Mouse (Mus musculus) limb, embryonic 11.5 days (tissue): ENCODE measurements around the gene Cux2. TPM values are rescaled to one million over a fixed set of nuclear protein-coding genes. Genes with fewer than 3 reads are reported as not detected.

ENCODE experiments used
- ATAC-seq: fragments of 200-750 bp; cut with Nextera tagmentation; 2 replicates; pipeline ENCODE4 v1.8.0; 2017; ENCODE audit warnings: low read depth; ENCODE audit not compliant: insufficient number of reproducible peaks, low FRiP score, low TSS enrichment
- DNase-seq: peaks from one replicate; pipeline ENCODE4 v3.0.0-alpha.2; 2015; ENCODE audit warnings: low spot score
- H3K27ac ChIP-seq: fragments of 300-500 bp; sonication (generic); replicated peaks from 2 replicates; pipeline ENCODE4 v1.5.1; 2014; ENCODE audit warnings: low read depth, mild to moderate bottlenecking, low read length
- H3K27me3 ChIP-seq: fragments of 300-500 bp; sonication (generic); 2 replicates; pipeline ENCODE4 v1.6.1; 2014; ENCODE audit warnings: mild to moderate bottlenecking, low read length, mixed read lengths; ENCODE audit not compliant: control insufficient read depth, insufficient read depth
- H3K36me3 ChIP-seq: fragments of 300-500 bp; sonication (generic); 2 replicates; pipeline ENCODE4 v1.6.1; 2014; ENCODE audit warnings: mild to moderate bottlenecking, low read length, moderate library complexity, mixed read lengths; ENCODE audit not compliant: control insufficient read depth, insufficient read depth
- H3K4me1 ChIP-seq: fragments of 300-500 bp; sonication (generic); 2 replicates; pipeline ENCODE4 v1.6.1; 2014; ENCODE audit warnings: low read length, mixed read lengths; ENCODE audit not compliant: control insufficient read depth, insufficient read depth
- H3K4me2 ChIP-seq: fragments of 300-500 bp; sonication (generic); 2 replicates; pipeline ENCODE4 v1.6.1; 2014; ENCODE audit warnings: low read depth, mild to moderate bottlenecking, moderate library complexity; ENCODE audit not compliant: severe bottlenecking
- H3K4me3 ChIP-seq: fragments of 300-500 bp; sonication (generic); 2 replicates; pipeline ENCODE4 v1.5.1; 2014; ENCODE audit warnings: low read depth, low read length
- H3K9ac ChIP-seq: fragments of 300-500 bp; sonication (generic); 2 replicates; pipeline ENCODE4 v1.6.1; 2014; ENCODE audit warnings: mild to moderate bottlenecking, low read length
- H3K9me3 ChIP-seq: fragments of 300-500 bp; sonication (generic); 2 replicates; pipeline ENCODE4 v1.6.1; 2016; ENCODE audit warnings: low read length; ENCODE audit not compliant: control insufficient read depth
- whole genome bisulfite sequencing: fragments of 180-500 bp; shearing (Covaris S2); extraction: QIAGEN DNeasy Blood & Tissue Kit; methylation state at CpG from one replicate; pipeline ENCODE4 v1.1.7; 2014; 5-methylcytosine and 5-hydroxymethylcytosine counted together
- polyA plus RNA-seq: library from polyadenylated mRNA; unstranded; fragments of >200 nt; fragmentation: Nextera tagmentation; extraction: Ambion mirVana; gene quantifications from 2 replicates; pipeline ENCODE4 v1.2.1, GENCODE M21; 2014

The Cux2 gene
- polyA plus RNA-seq, 1 experiment from 2014 or later, result 3.7 TPM

DNA sequence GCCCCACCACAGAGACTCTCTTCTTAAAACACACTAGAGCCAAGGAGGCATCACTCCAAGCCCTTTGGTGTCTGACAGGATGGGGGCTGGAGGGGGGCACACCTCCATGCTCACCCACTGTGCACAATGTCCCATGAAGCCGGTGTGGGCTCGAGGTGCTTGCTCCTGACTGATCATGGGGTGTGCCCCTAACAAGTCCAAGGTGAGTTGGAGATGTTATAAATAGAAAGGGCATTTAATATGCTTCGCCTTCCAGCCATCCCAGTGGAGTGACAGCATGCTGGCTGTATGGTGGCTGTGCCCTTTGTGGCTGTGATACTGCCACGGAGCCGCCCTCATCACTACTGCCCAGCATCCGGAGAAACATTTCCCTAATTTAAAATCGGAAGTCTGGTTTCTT, 87.5 kb downstream of the Cux2 start:
- no peaks in the 10 kb centered on the region for H3K27me3 ChIP-seq
- 92% methylated on average over 7 of the region's 7 CpGs for WGBS
- H3K36me3 ChIP-seq, result no peaks in the 10 kb centered on the region
- no peak overlapping the region for H3K4me2 ChIP-seq
- H3K27ac ChIP-seq, result no peak overlapping the region
- ATAC-seq (no peak), DNase-seq (no peak)
- peaks cover 14% of the 10 kb centered on the region for H3K4me1 ChIP-seq
- no peaks in the 10 kb centered on the region for H3K9me3 ChIP-seq
- H3K9ac ChIP-seq, result no peak overlapping the region
- no peak overlapping the region for H3K4me3 ChIP-seq

DNA sequence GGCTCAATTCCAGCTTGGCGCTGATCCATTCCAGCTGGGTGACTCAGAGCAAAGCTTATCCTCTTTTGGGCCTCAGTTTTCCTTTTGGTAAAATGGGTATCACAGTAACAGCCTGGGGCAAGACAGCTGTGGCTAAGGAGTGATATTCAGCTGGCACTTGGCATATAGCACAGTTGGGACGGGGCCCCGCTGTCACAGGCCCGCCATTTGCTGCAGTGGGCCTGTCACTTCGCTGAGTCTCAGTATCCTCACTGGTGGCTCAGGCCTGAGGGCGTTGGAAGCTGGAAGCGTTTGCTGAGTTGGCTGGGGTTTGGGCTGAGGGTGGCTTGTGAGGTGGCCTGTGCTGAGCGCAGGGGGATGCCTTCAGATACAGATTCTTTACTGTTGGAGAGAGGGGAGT, 88.6 kb downstream of the Cux2 start:
- no peaks in the 10 kb centered on the region for H3K9me3 ChIP-seq
- peaks cover 5% of the 10 kb centered on the region for H3K4me1 ChIP-seq
- ATAC-seq (no peak), DNase-seq (no peak)
- H3K36me3 ChIP-seq, result no peaks in the 10 kb centered on the region
- no peaks in the 10 kb centered on the region for H3K27me3 ChIP-seq
- H3K27ac ChIP-seq, result no peak overlapping the region
- no peak overlapping the region for H3K4me2 ChIP-seq
- 81% methylated on average over 8 of the region's 8 CpGs for WGBS
- no peak overlapping the region for H3K9ac ChIP-seq
- H3K4me3 ChIP-seq, result no peak overlapping the region

DNA sequence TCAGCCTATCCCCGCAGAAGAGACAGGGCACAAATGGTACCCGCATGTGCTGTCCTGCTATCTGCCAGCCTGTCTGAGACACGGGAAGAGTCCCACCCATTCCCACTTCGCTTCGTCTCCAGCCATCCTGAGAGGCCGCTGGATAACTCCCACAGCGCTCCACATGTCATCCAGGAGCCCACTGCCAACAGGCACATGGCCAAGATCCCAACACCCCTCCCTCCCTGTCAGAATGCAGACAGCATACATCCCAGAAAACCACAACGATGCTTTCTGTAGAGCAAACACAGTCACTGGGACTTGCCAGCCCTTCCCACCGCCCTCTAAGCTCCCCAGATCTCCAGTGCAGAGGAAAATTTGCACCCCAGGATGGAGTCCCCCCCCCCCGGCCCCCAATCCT, 90.2 kb downstream of the Cux2 start:
- DNase-seq (no peak), ATAC-seq (no peak)
- WGBS, result 80% methylated on average over 10 of the region's 10 CpGs
- Histone ChIP-seq H3K36me3 (no peaks in the 10 kb centered on the region), H3K27me3 (no peaks in the 10 kb centered on the region), H3K27ac (no peak overlapping the region), H3K4me3 (no peak overlapping the region), H3K4me2 (no peak overlapping the region), H3K9me3 (no peaks in the 10 kb centered on the region), H3K4me1 (peaks cover 5% of the 10 kb centered on the region), H3K9ac (no peak overlapping the region)

DNA sequence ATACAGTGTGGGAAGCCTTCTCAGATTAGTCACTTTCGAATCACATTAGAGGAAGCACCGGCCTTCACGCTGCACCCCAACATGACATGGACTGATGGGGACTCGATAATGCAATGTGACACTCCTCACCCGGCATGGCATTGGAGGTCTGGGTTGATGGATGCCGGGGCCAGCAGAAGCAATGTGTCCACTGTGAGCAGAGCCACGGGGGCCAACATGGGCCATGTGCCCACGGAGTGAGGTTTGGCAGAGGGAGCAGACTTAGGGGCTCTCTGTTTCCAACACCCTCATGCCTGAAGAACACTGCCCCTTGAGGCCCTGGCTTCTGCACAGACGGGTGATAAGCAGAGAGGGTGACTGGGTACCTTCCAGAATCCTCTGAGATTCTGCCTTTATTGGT, 91.4 kb downstream of the Cux2 start:
- Histone ChIP-seq H3K4me2 (no peak overlapping the region), H3K4me1 (peaks cover 8% of the 10 kb centered on the region), H3K4me3 (no peak overlapping the region), H3K9me3 (no peaks in the 10 kb centered on the region), H3K9ac (no peak overlapping the region), H3K27ac (no peak overlapping the region), H3K36me3 (no peaks in the 10 kb centered on the region), H3K27me3 (no peaks in the 10 kb centered on the region)
- WGBS, result 77% methylated on average over 9 of the region's 9 CpGs
- ATAC-seq, result no peak
- no peak for DNase-seq

DNA sequence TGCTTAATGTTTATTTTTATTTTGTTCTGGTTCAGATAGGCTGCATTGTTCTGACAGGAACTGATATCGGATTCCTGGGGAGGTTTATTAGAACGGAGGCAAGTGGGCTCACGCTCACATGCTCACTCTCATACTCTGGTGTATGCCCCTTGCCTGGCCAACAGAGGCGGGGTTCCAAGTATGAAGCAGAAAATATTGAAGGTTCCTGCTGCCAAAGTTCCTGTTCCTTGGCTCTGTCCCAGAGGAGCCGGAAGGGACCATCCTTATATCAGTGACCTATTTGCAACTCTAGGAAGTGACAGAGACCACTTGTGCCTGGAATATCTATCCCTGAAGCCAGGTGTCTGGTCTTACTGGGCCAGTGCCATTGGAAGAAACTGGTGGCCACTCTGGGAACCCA, 94.1 kb downstream of the Cux2 start:
- Histone ChIP-seq H3K9ac (no peak overlapping the region), H3K4me2 (no peak overlapping the region), H3K36me3 (no peaks in the 10 kb centered on the region), H3K9me3 (no peaks in the 10 kb centered on the region), H3K4me3 (no peak overlapping the region), H3K4me1 (peaks cover 11% of the 10 kb centered on the region), H3K27ac (no peak overlapping the region), H3K27me3 (no peaks in the 10 kb centered on the region)
- WGBS, result 88% methylated on average over 5 of the region's 5 CpGs
- no peak for DNase-seq
- ATAC-seq, result no peak

DNA sequence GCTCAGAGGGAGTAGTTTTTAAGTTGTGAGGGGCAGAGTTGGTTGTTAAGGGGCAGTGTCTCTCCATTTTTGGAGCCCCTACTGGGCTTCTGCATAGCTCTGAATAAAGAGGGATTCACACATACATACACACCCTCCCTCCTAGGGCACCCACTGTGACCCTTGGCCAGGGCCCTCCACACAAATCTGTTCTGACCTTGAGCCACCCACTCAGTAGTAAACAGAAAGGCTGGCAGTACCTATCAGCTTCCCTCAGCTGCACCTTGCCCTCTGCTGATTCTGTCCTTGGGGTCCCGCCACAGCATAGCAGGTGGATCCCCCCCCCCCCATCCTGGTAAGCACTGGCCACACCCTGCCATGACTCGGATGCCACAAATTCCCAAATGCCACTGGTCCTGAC, 99.7 kb downstream of the Cux2 start:
- 81% methylated on average over 2 of the region's 2 CpGs for WGBS
- DNase-seq, result no peak
- H3K9me3 ChIP-seq, result no peaks in the 10 kb centered on the region
- no peak overlapping the region; the same call in 1 of the 2 replicates for H3K27ac ChIP-seq
- H3K9ac ChIP-seq, result no peak overlapping the region; the same call in 1 of the 2 replicates
- H3K27me3 ChIP-seq, result no peaks in the 10 kb centered on the region
- no peak overlapping the region for H3K4me3 ChIP-seq
- H3K4me1 ChIP-seq, result peaks cover 34% of the 10 kb centered on the region
- ATAC-seq, result no peak
- H3K4me2 ChIP-seq, result no peak overlapping the region
- no peaks in the 10 kb centered on the region for H3K36me3 ChIP-seq

DNA sequence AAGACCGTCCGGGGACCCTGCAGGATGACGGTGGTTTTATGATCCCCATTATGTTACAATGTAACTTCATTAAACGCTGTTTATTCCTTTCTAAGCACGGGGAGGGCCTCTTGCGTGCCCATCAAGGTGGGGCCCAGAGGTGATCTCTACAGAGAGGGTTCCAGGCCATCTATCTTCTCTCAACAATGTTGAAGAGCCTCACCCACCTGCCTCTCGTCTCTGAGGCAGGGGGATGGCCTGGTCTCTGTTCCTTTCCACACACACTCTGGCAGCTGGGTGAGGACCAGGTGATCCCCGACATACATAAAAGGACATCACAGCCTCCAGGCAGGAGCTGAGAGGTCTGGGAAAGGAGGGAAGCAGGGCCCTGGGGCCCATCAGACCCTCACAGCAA, 100.9 kb downstream of the Cux2 start:
- ATAC-seq (no peak; the same call in 1 of the 2 replicates), DNase-seq (no peak)
- Histone ChIP-seq H3K9ac (no peak overlapping the region), H3K4me2 (peak overlapping the region; percentile 51; the same call in 1 of the 2 replicates), H3K27ac (peak overlapping the region; percentile 23), H3K27me3 (no peaks in the 10 kb centered on the region), H3K4me3 (no peak overlapping the region; the same call in 1 of the 2 replicates), H3K36me3 (no peaks in the 10 kb centered on the region), H3K9me3 (no peaks in the 10 kb centered on the region), H3K4me1 (peaks cover 27% of the 10 kb centered on the region)
- WGBS, result 1% methylated on average over 8 of the region's 8 CpGs

DNA sequence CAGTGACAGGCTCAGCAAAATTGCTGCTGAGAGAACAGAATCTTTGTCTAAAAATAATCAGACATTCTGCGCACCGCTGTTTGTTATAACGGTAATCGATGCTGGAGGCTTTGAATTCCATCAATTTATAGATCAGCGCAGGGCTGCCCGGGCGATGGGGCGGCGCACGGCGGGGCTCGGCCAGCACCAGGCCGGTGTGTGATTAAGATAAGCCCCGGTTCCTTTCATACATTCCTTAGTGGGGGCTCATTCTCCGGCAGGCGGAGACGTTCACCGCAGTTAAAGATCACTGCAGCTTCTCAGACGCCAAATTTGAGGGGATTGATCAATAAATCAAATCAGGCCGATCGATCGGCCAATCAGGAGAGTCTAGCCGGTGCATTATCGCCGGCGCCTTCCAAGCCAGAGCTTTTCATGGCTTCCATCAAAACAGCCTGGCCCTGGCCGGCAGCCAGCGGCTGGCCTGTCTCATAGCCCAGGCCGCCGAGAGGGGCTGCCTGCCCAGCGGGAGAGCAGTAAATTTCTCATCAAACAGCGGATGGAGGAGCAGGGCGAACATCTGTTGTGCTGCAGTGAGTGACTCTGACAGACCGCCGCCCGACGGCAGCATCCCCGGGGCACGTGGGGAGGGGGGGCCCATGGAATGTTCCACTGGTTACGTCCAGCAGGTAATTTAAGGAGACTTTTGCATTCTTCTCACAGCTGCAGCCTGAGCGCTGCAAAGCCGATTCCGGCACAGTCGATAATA, 101.4 kb downstream of the Cux2 start:
- Histone ChIP-seq H3K9ac (0 out of 2 replicates have a peak overlapping the region, but pooled peaks have one; percentile 19), H3K4me3 (peak overlapping the region; percentile 14; the same call in 1 of the 2 replicates), H3K36me3 (no peaks in the 10 kb centered on the region), H3K9me3 (no peaks in the 10 kb centered on the region), H3K4me1 (peaks cover 27% of the 10 kb centered on the region), H3K27me3 (no peaks in the 10 kb centered on the region), H3K27ac (peak overlapping the region; percentile 23), H3K4me2 (peak overlapping the region; percentile 51)
- ATAC-seq (peak; percentile 81), DNase-seq (peak; percentile 89)
- 1% methylated on average over 44 of the region's 44 CpGs for WGBS
